Mouse (Mus musculus): ENCODE data around the gene Dpm2. TPM values are rescaled to one million over a fixed set of nuclear protein-coding genes. Genes with fewer than 3 reads are reported as not detected.

Dpm2 gene
- total RNA-seq, 2 experiments from 2014 or later: 19.6 to 25.7 TPM

DNA sequence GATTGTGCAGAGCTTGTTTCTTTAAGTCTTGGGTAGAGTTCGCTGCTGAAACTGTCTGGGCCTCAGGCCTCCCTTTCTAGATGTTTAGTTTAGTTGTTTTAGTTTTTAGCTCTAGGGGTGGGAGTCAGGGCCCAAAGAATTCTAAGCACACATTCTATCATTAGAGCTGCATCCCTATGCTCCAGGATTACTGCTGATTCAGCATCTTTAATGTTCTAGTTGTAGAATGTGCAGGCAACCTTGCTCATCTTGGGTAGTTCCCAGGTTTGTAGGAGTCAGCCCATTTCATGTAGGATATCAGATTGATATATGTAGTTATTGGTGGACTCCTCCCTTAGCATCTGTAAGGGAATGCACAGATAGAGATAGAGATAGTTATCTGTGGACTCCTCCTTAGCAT, 46.5 kb downstream of the Dpm2 start:
- DNase-seq: no peak

DNA sequence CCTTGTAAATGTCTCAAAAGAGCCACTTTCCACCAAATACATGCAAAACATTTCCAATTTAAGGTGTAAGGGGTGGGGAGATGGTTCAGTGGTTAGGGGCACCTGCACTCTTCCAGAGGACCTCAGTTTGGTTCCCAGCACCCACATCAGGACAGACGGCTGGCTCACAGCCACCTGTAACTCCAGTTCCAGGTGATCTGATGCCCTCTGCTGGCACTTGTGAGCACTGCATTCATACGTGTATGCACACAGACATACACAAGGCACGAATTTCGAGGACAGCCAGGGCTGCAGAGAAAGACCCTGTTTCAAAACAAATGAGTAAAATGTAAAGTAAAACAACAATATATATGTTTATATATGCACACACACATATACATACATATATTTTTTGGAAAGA, 46.9 kb downstream of the Dpm2 start:
- no peak for DNase-seq

DNA sequence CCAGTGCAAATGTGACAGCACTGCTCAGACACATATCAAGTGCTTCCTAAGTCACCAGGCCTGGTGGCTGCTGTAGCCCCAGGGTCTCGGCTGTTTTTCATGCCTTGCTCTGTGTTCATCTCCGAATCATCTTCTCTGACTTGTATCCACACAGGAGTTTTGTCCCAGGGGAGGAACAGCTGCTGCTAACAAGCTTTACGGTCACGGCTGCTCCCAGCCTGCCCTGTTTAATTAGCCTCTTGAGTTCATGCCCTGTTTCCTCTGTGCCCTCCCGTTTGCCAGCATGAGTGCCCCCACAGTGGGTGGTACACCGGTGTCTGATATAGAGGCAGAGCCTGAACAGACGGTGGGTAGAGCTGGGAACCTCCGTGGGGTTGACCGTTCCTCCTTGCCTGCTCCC, 47.4 kb downstream of the Dpm2 start:
- no peak for DNase-seq

DNA sequence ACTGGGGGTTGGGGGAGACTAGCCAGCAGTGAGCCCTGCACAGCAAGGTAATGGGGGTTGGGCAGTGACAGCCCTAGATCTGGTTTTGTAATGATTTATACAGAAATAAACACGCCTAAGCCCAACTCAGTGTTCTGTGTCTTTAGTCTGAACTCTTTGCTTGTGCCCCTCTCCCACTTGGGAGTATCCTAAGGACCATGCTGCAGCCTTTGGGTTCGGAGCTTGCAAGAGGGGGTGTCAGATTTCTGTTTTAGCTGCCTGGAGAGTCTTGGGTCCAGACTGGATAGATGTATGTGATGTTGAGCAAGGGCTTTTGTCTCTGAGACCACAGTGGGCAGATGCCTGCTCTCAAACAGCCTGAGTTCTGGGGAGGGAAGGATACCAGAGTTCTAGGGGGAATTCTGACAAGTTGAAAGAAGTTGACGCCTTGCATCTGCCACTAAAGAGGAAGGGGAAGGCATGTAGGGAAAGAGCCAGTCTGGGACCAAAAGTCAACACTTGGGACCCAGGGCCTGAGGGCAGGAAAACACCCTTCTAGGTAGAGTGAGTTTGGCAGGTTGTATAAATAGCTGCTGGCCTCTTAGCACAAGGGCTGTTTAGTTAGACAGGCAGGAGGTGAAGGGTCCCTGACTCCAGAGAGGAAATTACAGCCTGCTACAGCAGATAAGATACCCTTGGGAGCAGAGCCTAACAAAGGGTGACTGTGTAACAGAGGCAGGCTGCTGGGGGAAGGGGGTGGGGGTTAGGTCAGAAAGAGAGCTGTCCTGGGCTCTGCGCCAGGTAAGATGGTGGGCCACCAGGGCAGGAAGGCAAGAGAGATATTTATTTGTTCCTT, 50.2 kb downstream of the Dpm2 start:
- DNase-seq: no peak

DNA sequence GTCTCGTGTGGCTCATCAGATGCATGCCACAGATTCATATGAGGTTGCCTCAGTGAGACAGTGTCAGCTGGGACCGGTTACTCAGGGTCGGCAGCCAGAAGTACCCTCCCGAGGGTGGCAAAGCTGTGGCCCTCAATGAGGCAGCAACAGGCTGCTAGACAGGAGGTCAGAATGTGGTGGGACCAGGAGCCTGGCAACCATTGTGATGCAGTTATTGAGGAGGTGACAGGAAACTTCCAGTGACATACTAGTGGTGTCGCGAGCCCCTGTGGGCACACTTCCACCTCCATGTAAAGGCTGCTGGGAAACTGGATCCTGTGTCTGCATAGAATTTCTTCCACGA, 50.8 kb downstream of the Dpm2 start, which contains the start of gene Ak1:
Ak1 (plus strand) TSS at position 242 of the 343 bp plus-strand sequence.
- DNase-seq: no peak

Other genes with a start within 250 kb of the Dpm2 start
- 10 to 100 TPM; 31.2 to 47.2 TPM for gene Ciz1, start 218.5 kb upstream of the Dpm2 start, total RNA-seq (2021)
- gene Dnm1, start 217.5 kb upstream of the Dpm2 start, total RNA-seq (2021): 10 to 100 TPM; 18.9 to 25.7 TPM
- 10 to 100 TPM; 52.6 to 53.7 TPM for gene 1110008P14Rik, start 188.9 kb upstream of the Dpm2 start, total RNA-seq (2021)
- 1 to 10 TPM; 3.5 to 6.7 TPM for gene Lcn2, start 182.6 kb upstream of the Dpm2 start, total RNA-seq (2021)
- 10 to 100 TPM; 38.1 to 40.7 TPM for gene Ptges2, start 175.0 kb upstream of the Dpm2 start, total RNA-seq (2021)
- 1 to 10 TPM; 3.0 to 3.1 TPM for gene Naif1, start 120.4 kb upstream of the Dpm2 start, total RNA-seq (2021)
- 10 to 100 TPM; 16.1 to 31.1 TPM for gene Slc25a25, start 119.4 kb upstream of the Dpm2 start, total RNA-seq (2021)
- 1 to 10 TPM; 5.5 to 8.6 TPM for gene Fam102a, start 35.5 kb upstream of the Dpm2 start, total RNA-seq (2021)
- gene Pip5kl1, start 3.9 kb downstream of the Dpm2 start, total RNA-seq (2021): not detected
- not detected for gene 9430097D07Rik, start 4.8 kb downstream of the Dpm2 start, total RNA-seq (2021)
- gene St6galnac4, start 16.2 kb downstream of the Dpm2 start, total RNA-seq (2021): 10 to 100 TPM; 31.7 to 42.6 TPM
- gene St6galnac6, start 28.9 kb downstream of the Dpm2 start, total RNA-seq (2021): 10 to 100 TPM; 59.7 to 66.0 TPM
- gene Ak1, start 50.9 kb downstream of the Dpm2 start, total RNA-seq (2021): 1,000 to 10,000 TPM; 1,275 to 1,593 TPM
- 10 to 100 TPM; 49.5 to 54.7 TPM for gene Eng, start 75.7 kb downstream of the Dpm2 start, total RNA-seq (2021)
- gene Fpgs, start 133.3 kb downstream of the Dpm2 start, total RNA-seq (2021): 10 to 100 TPM; 10.5 to 15.6 TPM
- gene Cdk9, start 142.2 kb downstream of the Dpm2 start, total RNA-seq (2021): 10 to 100 TPM; 29.5 to 35.2 TPM
- gene Sh2d3c, start 150.2 kb downstream of the Dpm2 start, total RNA-seq (2021): 10 to 100 TPM; 13.2 to 16.6 TPM
- not detected for gene 6330409D20Rik, start 170.2 kb downstream of the Dpm2 start, total RNA-seq (2021)
- gene Tor2a, start 186.4 kb downstream of the Dpm2 start, total RNA-seq (2021): 10 to 100 TPM; 12.7 to 13.7 TPM
- gene Ttc16, start 204.8 kb downstream of the Dpm2 start, total RNA-seq (2021): under 1 TPM in 1 of 2 experiments, not detected in 1; 0.11 TPM
- gene Ptrh1, start 204.9 kb downstream of the Dpm2 start, total RNA-seq (2021): 1 to 10 TPM; 2.3 to 2.7 TPM
- gene Cfap157, start 213.6 kb downstream of the Dpm2 start, total RNA-seq (2021): not detected

Data from gastrocnemius, postnatal 10 days (tissue).